Mouse (Mus musculus): ENCODE measurements at regions not wholly inside any gene's neighbourhood (a gene's known extent, or its start where the extent isn't known, plus 50 kb on each side); places are given as distances from the start of the nearest gene placed in this dataset.
"Not testable (repeated sequence)": the region's sequence is repeated elsewhere in the genome, so short reads cannot be mapped to it uniquely, and the experiment has no call there.

DNA sequence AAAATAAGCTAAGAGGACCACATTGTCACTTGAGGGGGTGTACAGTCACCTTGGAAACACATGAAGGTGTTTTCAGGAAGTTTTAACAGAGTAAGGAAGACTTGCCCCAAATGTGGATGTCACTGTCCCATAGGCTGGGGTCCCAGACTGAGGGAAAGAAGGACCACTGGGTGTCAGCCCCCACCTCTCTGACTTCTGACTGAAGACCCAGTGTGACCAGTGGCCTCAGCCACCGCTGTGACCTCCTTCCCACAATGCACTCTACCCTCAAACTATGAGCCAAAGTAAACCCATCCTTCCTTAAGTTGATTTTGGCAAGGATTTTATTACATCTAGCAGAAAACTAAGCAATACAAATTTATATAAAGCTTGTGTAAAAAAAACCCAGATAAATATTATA lies 94.8 kb upstream of the Mdm1 start:
- POLR2A ChIA-PET: interaction anchor here (1.1 kb wide), 1 partner anchor 42 kb away, joined by 3 read pairs; no protein-coding TSS in a partner anchor
- no peak for DNase-seq (ENCODE audit: low read depth, low spot score)
- CTCF ChIA-PET: interaction anchor here (1.2 kb wide), 1 partner anchor 9 kb away, joined by 5 read pairs; no protein-coding TSS in a partner anchor
- H3K27me3 ChIP-seq: no peaks in the 10 kb centered on the region
- ATAC-seq: no peak
- no peak for TF ChIP-seq CTCF (IDR thresholded peaks at IDR 0.05)
- in situ Hi-C loops (cut with MboI; ENCODE audit: low pct_unique_long_range_greater_than_20kb): no loop called here

DNA sequence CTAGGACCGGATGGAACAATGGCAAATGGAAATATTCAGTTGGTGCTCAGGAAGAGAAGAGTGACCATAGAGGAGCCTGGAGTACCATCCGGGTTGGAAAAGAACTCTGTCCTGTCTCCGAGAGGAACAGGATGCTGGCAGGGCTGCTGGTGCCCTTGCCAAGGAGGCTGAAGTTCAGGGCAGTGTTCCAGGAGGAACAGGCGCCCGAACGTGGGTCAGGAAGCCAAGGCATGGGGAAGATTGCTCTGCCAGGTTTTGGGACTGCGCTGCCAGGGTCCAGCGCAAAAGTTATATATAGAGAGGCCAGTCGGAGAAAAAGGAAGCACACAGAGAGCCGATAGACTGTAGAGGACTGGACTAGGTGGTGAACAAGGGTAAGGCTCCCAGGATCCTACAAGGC lies 92.3 kb upstream of the Mdm1 start:
- no peak for TF ChIP-seq CTCF (IDR thresholded peaks at IDR 0.05)
- in situ Hi-C loops (cut with MboI; ENCODE audit: low pct_unique_long_range_greater_than_20kb): no loop called here
- DNase-seq (ENCODE audit: low read depth, low spot score): no peak

DNA sequence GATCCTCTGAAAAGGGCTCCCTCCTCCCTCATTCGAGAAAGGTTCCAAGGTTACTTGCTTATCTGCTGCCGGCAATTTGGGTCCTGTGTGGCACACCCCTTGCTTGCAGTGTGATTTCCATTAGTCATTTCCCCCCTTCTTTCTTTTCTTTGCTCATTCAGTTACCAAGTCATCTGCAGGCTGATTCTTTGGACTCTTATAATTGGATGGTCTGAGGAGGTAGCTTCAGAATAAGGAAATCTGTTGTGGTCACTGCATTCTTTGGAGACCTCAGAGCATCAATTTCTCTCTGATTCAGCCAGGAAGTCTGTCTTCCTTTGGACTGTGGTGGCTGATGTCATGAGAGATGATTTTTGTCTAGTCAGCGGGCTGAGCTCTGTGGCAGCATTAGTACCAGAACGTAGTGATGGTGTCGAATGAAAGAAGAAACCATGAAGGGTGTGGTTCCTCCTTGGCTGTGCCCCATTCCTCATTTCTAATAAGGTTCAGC lies 91.4 kb upstream of the Mdm1 start:
- ChIA-PET CTCF (interaction anchor here (1.1 kb wide), 1 partner anchor 44 kb away, joined by 3 read pairs; no protein-coding TSS in a partner anchor), POLR2A (no interaction called here)
- TF ChIP-seq CTCF (IDR thresholded peaks at IDR 0.05): no peak
- in situ Hi-C loops (cut with MboI; ENCODE audit: low pct_unique_long_range_greater_than_20kb): no loop called here
- no peaks in the 10 kb centered on the region for H3K27me3 ChIP-seq
- ATAC-seq: no peak
- no peak for DNase-seq (ENCODE audit: low read depth, low spot score)

More for the DNA sequence above, 92.3 kb upstream of the Mdm1 start:
- POLR2A ChIA-PET: no interaction called here
- CTCF ChIA-PET: no interaction called here
- ATAC-seq: no peak
- H3K27me3 ChIP-seq: no peaks in the 10 kb centered on the region

DNA sequence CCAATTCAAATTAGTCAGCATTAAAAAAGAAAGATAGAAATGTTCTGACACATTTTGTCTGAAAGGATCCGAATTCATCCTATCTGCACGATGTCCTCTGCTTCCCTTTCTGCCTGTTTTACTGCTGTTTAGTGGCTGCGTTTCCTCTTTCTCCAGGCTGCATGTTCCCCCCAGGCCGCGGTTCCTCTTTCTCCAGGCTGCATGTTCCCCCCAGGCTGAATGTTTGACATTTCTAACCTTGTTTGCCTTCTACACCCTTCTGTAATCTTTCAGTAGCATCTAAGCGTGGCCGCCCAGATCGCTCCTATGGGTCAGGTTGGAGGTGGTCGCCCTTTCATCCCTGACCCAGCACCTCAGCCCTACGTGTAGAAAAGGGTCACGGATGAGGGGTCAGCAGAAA lies 89.6 kb upstream of the Mdm1 start:
- in situ Hi-C loops (cut with MboI; ENCODE audit: low pct_unique_long_range_greater_than_20kb): no loop called here
- no peaks in the 10 kb centered on the region for H3K27me3 ChIP-seq
- DNase-seq (ENCODE audit: low read depth, low spot score) (no peak), ATAC-seq (no peak)
- ChIA-PET POLR2A (no interaction called here), CTCF (no interaction called here)
- no peak for TF ChIP-seq CTCF (IDR thresholded peaks at IDR 0.05)

DNA sequence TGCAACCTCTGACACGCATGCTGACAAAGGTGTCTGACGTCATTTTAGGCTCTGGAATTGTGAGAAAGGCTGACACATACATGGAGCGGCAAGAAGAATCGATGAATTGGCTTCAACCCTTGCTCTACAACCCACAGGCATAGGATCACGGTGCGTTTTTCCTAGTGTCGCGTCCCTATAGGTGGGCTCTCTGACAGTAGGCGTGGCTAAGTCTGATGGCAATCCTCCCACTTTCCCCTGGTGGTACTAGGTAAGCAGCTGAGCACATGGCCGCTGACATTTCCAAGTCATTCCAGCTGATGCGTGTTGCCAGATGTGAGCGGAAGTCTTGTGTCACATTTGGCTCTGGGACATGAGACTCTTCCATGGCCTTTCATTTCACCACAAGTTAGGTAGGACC lies 89.1 kb upstream of the Mdm1 start:
- in situ Hi-C loops (cut with MboI; ENCODE audit: low pct_unique_long_range_greater_than_20kb): no loop called here
- ChIA-PET CTCF (no interaction called here), POLR2A (no interaction called here)
- DNase-seq (ENCODE audit: low read depth, low spot score) (no peak), ATAC-seq (no peak)
- no peak for TF ChIP-seq CTCF (IDR thresholded peaks at IDR 0.05)
- H3K27me3 ChIP-seq: no peaks in the 10 kb centered on the region

DNA sequence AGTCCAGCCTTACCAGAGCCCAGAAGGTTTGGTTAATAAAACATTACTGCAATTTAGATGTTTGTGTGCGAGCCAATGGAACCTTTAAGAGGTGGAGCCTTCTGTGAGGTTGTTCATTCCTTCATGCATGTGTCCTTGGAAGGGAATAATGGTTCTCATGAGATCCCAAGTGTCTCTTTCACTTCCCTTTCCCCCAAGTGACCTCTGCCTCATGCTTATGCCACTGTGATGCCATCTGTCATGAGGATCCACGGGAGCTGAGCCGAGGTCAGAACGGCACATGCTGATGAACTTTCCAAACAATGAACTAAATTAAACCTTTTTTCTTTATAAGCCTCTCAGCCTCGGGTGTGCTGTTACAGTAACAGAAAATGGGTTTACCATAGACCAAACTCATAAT lies 88.6 kb upstream of the Mdm1 start:
- in situ Hi-C loops (cut with MboI; ENCODE audit: low pct_unique_long_range_greater_than_20kb): no loop called here
- DNase-seq (ENCODE audit: low read depth, low spot score) (no peak), ATAC-seq (no peak)
- CTCF ChIA-PET: no interaction called here
- no peak for TF ChIP-seq CTCF (IDR thresholded peaks at IDR 0.05)
- H3K27me3 ChIP-seq: no peaks in the 10 kb centered on the region
- POLR2A ChIA-PET: no interaction called here

DNA sequence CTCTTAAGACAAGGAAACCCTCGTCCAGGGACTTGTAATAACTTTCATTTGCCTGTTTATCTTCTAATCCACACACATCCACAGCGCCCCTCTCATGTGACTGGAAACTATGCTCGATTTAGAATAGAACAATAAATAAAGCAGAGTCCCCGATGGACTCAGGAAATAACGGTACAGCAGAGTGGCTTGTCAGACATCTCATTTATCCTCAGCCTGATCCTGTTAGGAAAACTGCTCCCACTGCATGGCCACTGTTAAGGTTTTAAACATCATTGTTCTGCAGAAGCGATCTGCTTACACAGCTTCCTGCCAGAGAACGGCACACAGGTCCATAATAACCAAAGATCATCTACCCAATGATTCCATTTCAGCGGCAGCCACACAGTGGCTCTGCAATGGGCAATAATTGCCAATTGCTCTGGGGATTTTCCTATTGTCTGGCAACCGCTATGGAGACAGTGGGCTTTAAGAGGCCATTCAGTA lies 84.8 kb upstream of the Mdm1 start:
- no peak for TF ChIP-seq CTCF (IDR thresholded peaks at IDR 0.05)
- ChIA-PET CTCF (interaction anchor here (1.8 kb wide), 1 partner anchor 10 kb away, joined by 5 read pairs; no protein-coding TSS in a partner anchor), POLR2A (no interaction called here)
- no peak for DNase-seq (ENCODE audit: low read depth, low spot score)
- H3K27me3 ChIP-seq: no peaks in the 10 kb centered on the region
- in situ Hi-C loops (cut with MboI; ENCODE audit: low pct_unique_long_range_greater_than_20kb): no loop called here
- no peak for ATAC-seq

DNA sequence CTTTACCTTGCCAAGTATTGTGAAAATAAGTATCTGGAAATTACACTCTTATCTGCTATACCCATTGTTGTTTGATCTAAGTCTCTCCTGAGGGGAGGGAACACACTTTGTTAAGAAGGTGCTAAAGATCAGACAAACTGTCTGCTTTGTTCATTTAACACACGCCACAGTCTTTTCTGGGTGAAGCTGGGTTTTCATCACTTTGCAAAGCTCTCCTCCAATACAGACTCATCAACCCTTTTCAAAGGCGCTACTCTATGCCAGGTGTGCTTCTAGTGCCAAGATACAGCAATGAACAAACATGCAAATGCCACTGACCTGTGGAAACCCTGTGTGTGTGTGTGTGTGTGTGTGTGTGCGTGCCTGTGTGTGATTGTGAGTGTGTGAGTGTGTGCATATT lies 84.1 kb upstream of the Mdm1 start:
- CTCF ChIA-PET: no interaction called here
- no peak for TF ChIP-seq CTCF (IDR thresholded peaks at IDR 0.05)
- in situ Hi-C loops (cut with MboI; ENCODE audit: low pct_unique_long_range_greater_than_20kb): no loop called here
- DNase-seq (ENCODE audit: low read depth, low spot score): no peak
- H3K27me3 ChIP-seq: no peaks in the 10 kb centered on the region
- no peak for ATAC-seq
- POLR2A ChIA-PET: no interaction called here

DNA sequence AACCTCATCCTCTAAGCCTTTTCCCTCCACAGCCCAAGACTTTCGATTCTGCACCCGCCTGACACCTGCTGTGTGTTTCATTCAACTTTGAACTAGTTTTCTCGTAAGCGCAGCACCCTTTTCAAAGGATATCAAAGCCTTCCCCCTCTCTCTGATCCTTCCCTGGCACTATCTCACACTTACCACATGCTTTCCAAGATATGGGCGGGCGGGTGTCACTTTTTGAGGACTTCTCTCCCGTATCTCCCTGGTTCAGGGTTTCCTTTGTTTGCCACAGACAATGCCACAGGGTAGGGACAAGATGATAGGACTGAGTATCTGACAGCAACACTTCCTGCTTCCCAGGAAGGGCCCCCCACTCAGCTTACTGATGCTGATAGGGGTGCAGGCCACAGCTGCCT lies 76.8 kb upstream of the Mdm1 start:
- peaks cover 3% of the 10 kb centered on the region for H3K27me3 ChIP-seq
- ChIA-PET CTCF (no interaction called here), POLR2A (no interaction called here)
- no peak for ATAC-seq
- in situ Hi-C loops (cut with MboI; ENCODE audit: low pct_unique_long_range_greater_than_20kb): no loop called here
- TF ChIP-seq CTCF (IDR thresholded peaks at IDR 0.05): no peak
- no peak for DNase-seq (ENCODE audit: low read depth, low spot score)

DNA sequence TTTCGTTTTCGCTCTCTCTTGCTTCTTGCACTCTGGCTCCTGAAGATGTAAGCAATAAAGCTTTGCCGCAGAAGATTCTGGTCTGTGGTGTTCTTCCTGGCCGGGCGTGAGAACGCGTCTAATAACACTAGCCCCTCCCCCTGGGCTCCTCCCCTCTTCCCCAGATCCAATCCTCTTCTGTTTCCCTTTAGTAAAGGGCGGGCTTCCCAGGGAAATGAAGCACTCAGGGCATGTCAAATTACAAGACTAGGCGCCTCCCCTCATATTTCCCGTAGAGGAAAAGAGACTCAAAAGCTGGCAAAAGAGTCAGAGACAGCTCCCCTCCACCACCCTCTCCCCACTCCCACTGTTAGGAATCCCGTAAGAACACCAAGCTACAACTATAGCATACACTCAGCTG lies 65.3 kb upstream of the Mdm1 start:
- POLR2A ChIA-PET; DNase-seq (ENCODE audit: low read depth, low spot score); ATAC-seq; H3K27me3 ChIP-seq; CTCF ChIA-PET; in situ Hi-C loops (cut with MboI; ENCODE audit: low pct_unique_long_range_greater_than_20kb): not testable (repeated sequence)

DNA sequence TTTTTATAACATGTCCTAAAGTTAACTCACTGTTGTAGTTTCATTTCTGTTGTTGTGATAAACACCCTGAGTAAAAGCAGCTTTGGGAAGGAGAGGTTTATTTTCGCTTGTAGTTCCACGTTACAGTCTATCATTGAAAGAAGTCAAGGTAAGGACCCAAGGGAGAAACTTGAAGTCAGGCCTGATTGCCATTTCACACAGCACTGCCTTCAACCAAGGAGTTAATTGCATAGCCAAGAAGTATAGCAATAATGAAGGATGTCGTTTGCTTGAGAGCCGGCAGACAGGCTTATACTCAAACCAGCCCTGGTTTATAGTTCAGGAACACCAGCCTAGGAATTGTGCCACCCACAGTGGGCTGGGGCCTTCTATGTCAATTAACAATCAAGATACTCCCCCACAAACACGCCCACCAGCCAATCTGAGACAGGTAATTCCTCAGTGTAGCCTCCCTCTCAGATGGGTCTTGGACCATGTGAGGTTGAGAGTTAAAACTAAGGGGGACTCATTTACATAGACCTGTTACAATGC lies 59.9 kb upstream of the Mdm1 start:
- in situ Hi-C loops (cut with MboI; ENCODE audit: low pct_unique_long_range_greater_than_20kb): no loop called here
- DNase-seq (ENCODE audit: low read depth, low spot score) (no peak), ATAC-seq (no peak)
- H3K27me3 ChIP-seq: no peaks in the 10 kb centered on the region
- TF ChIP-seq CTCF (IDR thresholded peaks at IDR 0.05): no peak
- ChIA-PET CTCF (no interaction called here), POLR2A (no interaction called here)

DNA sequence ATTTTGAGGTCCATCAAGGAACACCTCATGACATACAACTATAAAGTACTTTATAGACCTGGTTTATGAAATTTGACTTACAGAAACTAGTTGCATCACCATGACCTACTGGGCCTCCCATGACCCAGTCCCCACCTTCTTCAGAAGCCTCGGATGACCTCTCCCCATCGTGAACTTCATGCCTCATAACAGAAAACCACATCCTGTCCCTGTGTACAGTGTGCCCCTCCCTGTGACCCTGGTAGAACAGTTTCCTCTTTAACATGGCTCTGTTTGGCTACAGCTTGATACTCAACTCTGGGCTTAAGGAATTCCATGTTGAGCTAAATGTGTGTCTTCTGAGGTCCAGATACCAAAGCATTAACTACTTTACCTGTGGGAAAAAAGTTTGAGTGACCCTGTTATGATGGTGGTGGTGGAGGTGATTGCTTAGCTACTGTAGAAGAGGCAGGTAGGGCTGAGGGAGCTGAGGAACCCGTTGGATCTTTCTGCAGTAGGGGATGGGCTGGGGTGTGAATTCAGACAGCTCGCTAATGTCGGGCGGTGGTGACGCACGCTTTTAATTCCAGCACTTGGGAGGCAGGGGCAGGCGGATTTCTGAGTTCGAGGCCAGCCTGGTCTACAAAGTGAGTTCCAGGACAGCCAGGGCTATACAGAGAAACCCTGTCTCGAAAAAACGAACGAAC lies 58.4 kb upstream of the Mdm1 start:
- TF ChIP-seq CTCF (IDR thresholded peaks at IDR 0.05): no peak
- H3K27me3 ChIP-seq: no peaks in the 10 kb centered on the region
- CTCF ChIA-PET: no interaction called here
- POLR2A ChIA-PET: no interaction called here
- in situ Hi-C loops (cut with MboI; ENCODE audit: low pct_unique_long_range_greater_than_20kb): no loop called here
- no peak for ATAC-seq
- DNase-seq (ENCODE audit: low read depth, low spot score): no peak
